Mouse (Mus musculus) T-helper 17 cell (primary cell): Measurements from ENCODE around the gene Bmp6.

Experiments used
- in situ Hi-C, 2 experiments: fragments of 300-600 bp; cut with MboI, MseI; formaldehyde crosslinking; loops; 1 replicate in 1 of 2; 2 replicates in 1 of 2; pipeline ENCODE4 v1.15.1; 2025; ENCODE audit warnings: high pct_unique_total_duplicates in 2 of 2

Gene Bmp6

GRCm38 (mm10) chr13:38509681-38510341, 164.9 kb downstream of the Bmp6 start:
- in situ Hi-C loops, result loop anchor here in 1 of 2 experiments (5.0 kb wide), 1 partner anchor 448 kb away; no protein-coding TSS in a partner anchor

- in situ Hi-C loops, result loop anchor here in 1 of 2 experiments (5.0 kb wide), 1 partner anchor 450 kb away; no protein-coding TSS in a partner anchor
These were observed 167.1 kb downstream of the Bmp6 start for GRCm38 (mm10) chr13:38511979-38512378.

GRCm38 (mm10) chr13:38513921-38514320, 169.0 kb downstream of the Bmp6 start:
- in situ Hi-C loops, result loop anchor here in 1 of 2 experiments (5.0 kb wide), 1 partner anchor 452 kb away; no protein-coding TSS in a partner anchor

- in situ Hi-C loops, result no loop called here
These were observed 170.5 kb downstream of the Bmp6 start for GRCm38 (mm10) chr13:38515431-38515830.

GRCm38 (mm10) chr13:38515845-38516244, 170.9 kb downstream of the Bmp6 start:
- in situ Hi-C loops, result no loop called here

- in situ Hi-C loops, result no loop called here
These were observed 171.7 kb downstream of the Bmp6 start for GRCm38 (mm10) chr13:38516582-38516981.

GRCm38 (mm10) chr13:38520299-38520698, 175.4 kb downstream of the Bmp6 start:
- in situ Hi-C loops, result no loop called here

GRCm38 (mm10) chr13:38522056-38522654, 177.2 kb downstream of the Bmp6 start:
- in situ Hi-C loops, result no loop called here

- in situ Hi-C loops, result no loop called here
These were observed 178.3 kb downstream of the Bmp6 start for GRCm38 (mm10) chr13:38523231-38523630.

GRCm38 (mm10) chr13:38525261-38525660, 180.4 kb downstream of the Bmp6 start:
- in situ Hi-C loops, result no loop called here

- in situ Hi-C loops, result no loop called here
These were observed 181.2 kb downstream of the Bmp6 start for GRCm38 (mm10) chr13:38526116-38526515.

- in situ Hi-C loops, result no loop called here
These were observed 182.3 kb downstream of the Bmp6 start for GRCm38 (mm10) chr13:38527041-38527796.

GRCm38 (mm10) chr13:38527797-38528650, 183.1 kb downstream of the Bmp6 start:
- in situ Hi-C loops, result no loop called here

GRCm38 (mm10) chr13:38528687-38529294, 183.9 kb downstream of the Bmp6 start, which contains the start of gene Txndc5:
Gene Txndc5, minus strand, starts transcription at chr13:38528824.
- in situ Hi-C loops, result no loop called here

- in situ Hi-C loops, result no loop called here
These were observed 184.7 kb downstream of the Bmp6 start for GRCm38 (mm10) chr13:38529576-38529975.

- in situ Hi-C loops, result loop anchor here in 1 of 2 experiments (5.0 kb wide), 1 partner anchor 121 kb away; no protein-coding TSS in a partner anchor
These were observed 186.6 kb downstream of the Bmp6 start for GRCm38 (mm10) chr13:38531498-38531897.

GRCm38 (mm10) chr13:38533461-38533860, 188.6 kb downstream of the Bmp6 start:
- in situ Hi-C loops, result loop anchor here in 1 of 2 experiments (5.0 kb wide), 1 partner anchor 119 kb away; no protein-coding TSS in a partner anchor

- in situ Hi-C loops, result loop anchor here in 1 of 2 experiments (5.0 kb wide), 1 partner anchor 118 kb away; no protein-coding TSS in a partner anchor
These were observed 189.1 kb downstream of the Bmp6 start for GRCm38 (mm10) chr13:38534016-38534415.

- in situ Hi-C loops, result loop anchor here in 1 of 2 experiments (5.0 kb wide), 1 partner anchor 118 kb away; no protein-coding TSS in a partner anchor
These were observed 189.8 kb downstream of the Bmp6 start for GRCm38 (mm10) chr13:38534731-38535130.

GRCm38 (mm10) chr13:38537521-38537920, 192.6 kb downstream of the Bmp6 start:
- in situ Hi-C loops, result no loop called here
